ENCODE assay signal across 8 mouse cellular contexts in genomic region chr7:141468522-141469211, GRCm38 (mm10). TPM values are rescaled to one million over a fixed set of nuclear protein-coding genes. Genes with fewer than 3 reads are reported as not detected.
DNase-seq lines count a peak whose midpoint lies in the region; ATAC-seq and TF ChIP-seq lines count a peak whose summit lies in the region.

No protein-coding gene starts in this region.

- H3K36me3 ChIP-seq in hindbrain, postnatal 0 days (ENCODE audit: insufficient read depth, low read length) = peaks cover 12% of the 10 kb centered on the region
- H3K36me3 ChIP-seq in liver, embryonic 11.5 days (ENCODE audit: control insufficient read depth, insufficient read depth, low read length) = peaks cover 23% of the 10 kb centered on the region
- H3K36me3 ChIP-seq in midbrain, postnatal 0 days (ENCODE audit: insufficient read depth, low read length) = peaks cover 22% of the 10 kb centered on the region

- H3K4me3 ChIP-seq in hindbrain, postnatal 0 days (ENCODE audit: low read length) = peak overlapping the region; percentile 55
- peak overlapping the region; percentile 78 for H3K4me3 ChIP-seq in liver, embryonic 11.5 days (ENCODE audit: low read depth, low read length)
- H3K4me3 ChIP-seq in midbrain, postnatal 0 days (ENCODE audit: low read depth, low read length) = peak overlapping the region; percentile 49

- TF ChIP-seq CTCF in hindbrain, postnatal 0 days (IDR thresholded peaks at IDR 0.05; ENCODE audit: low read depth) = peak; percentile 66
- TF ChIP-seq CTCF in midbrain, postnatal 0 days (IDR thresholded peaks at IDR 0.05) = peak; percentile 70

- peaks cover 23% of the 10 kb centered on the region for H3K4me1 ChIP-seq in hindbrain, postnatal 0 days (ENCODE audit: insufficient read depth, low read length)
- peaks cover 43% of the 10 kb centered on the region for H3K4me1 ChIP-seq in liver, embryonic 11.5 days (replicated peaks; ENCODE audit: control insufficient read depth, insufficient read depth, low read length)
- peaks cover 26% of the 10 kb centered on the region for H3K4me1 ChIP-seq in midbrain, postnatal 0 days (ENCODE audit: insufficient read depth, low read length)

- H3K9ac ChIP-seq in hindbrain, postnatal 0 days (replicated peaks; ENCODE audit: low read length) = peak overlapping the region; percentile 69
- peak overlapping the region; percentile 85 for H3K9ac ChIP-seq in liver, embryonic 11.5 days (ENCODE audit: low read depth, low read length)
- H3K9ac ChIP-seq in midbrain, postnatal 0 days (replicated peaks; ENCODE audit: low read length, poor library complexity, severe bottlenecking) = peak overlapping the region; percentile 64

- H3K27me3 ChIP-seq in hindbrain, postnatal 0 days (ENCODE audit: insufficient read depth, low read length) = peaks cover 13% of the 10 kb centered on the region
- H3K27me3 ChIP-seq in liver, embryonic 11.5 days (replicated peaks; ENCODE audit: control insufficient read depth, insufficient read depth, low read length) = peaks cover 21% of the 10 kb centered on the region
- peaks cover 21% of the 10 kb centered on the region for H3K27me3 ChIP-seq in midbrain, postnatal 0 days (ENCODE audit: insufficient read depth, low read length)

- 11% methylated on average over 8 of the region's 8 CpGs for WGBS in hindbrain, postnatal 0 days
- WGBS in liver, embryonic 11.5 days = 4% methylated on average over 8 of the region's 8 CpGs
- 12% methylated on average over 8 of the region's 8 CpGs for WGBS in midbrain, postnatal 0 days

- ATAC-seq in hindbrain, postnatal 0 days = peak; percentile 73
- peak; percentile 80 for ATAC-seq in liver, embryonic 11.5 days (replicated peaks; ENCODE audit: low FRiP score)
- ATAC-seq in midbrain, postnatal 0 days (ENCODE audit: low FRiP score) = peak; percentile 73

- peak overlapping the region; percentile 86 for H3K27ac ChIP-seq in hindbrain, postnatal 0 days
- peak overlapping the region; percentile 72 for H3K27ac ChIP-seq in liver, embryonic 11.5 days (ENCODE audit: low read depth, low read length)
- peak overlapping the region; percentile 80 for H3K27ac ChIP-seq in midbrain, postnatal 0 days (ENCODE audit: low read depth, low read length)

- peak overlapping the region; percentile 74 for H3K4me2 ChIP-seq in hindbrain, postnatal 0 days (ENCODE audit: low read depth, low read length)
- peak overlapping the region; percentile 88 for H3K4me2 ChIP-seq in liver, embryonic 11.5 days
- peak overlapping the region; percentile 77 for H3K4me2 ChIP-seq in midbrain, postnatal 0 days (ENCODE audit: low read depth, low read length, poor library complexity, severe bottlenecking)

- DNase-seq in 3T3-L1 (ENCODE audit: low read depth, low spot score) = peak; percentile 95
- DNase-seq in ES-CJ7 (ENCODE audit: low read depth, low spot score) = peak; percentile 92
- peak; percentile 59 for DNase-seq in cerebellum, adult 8-10 months
- DNase-seq in forelimb bud, embryonic 11.5 days (ENCODE audit: low read depth, low spot score) = peak; percentile 65
- peak; percentile 81 for DNase-seq in hindbrain, postnatal 0 days (ENCODE audit: low spot score)
- DNase-seq in liver, embryonic 11.5 days (ENCODE audit: low spot score) = peak; percentile 71
- DNase-seq in midbrain, postnatal 0 days (ENCODE audit: low spot score) = peak; percentile 87
- DNase-seq in thymus, postnatal 36 days = peak; percentile 45 to 65

- no peaks in the 10 kb centered on the region for H3K9me3 ChIP-seq in hindbrain, postnatal 0 days (ENCODE audit: low read length)
- H3K9me3 ChIP-seq in liver, embryonic 11.5 days (ENCODE audit: control insufficient read depth, low read length) = no peaks in the 10 kb centered on the region
- H3K9me3 ChIP-seq in midbrain, postnatal 0 days (ENCODE audit: low read length) = no peaks in the 10 kb centered on the region

RNA-seq across cellular contexts. Expression of gene Cd151, which starts 1.5 kb away (rescaled TPM):
- 62.6 and 79.4 TPM in 2 replicates for total RNA-seq in hindbrain, postnatal 0 days (2014; rRNA removed)
- polyA plus RNA-seq in hindbrain, postnatal 0 days (2015; fragmentation: Nextera tagmentation; extraction: Ambion mirVana) = 16.1 and 18.5 TPM in 2 replicates
- 20.6 and 22.3 TPM in 2 replicates for polyA plus RNA-seq in liver, embryonic 11.5 days (2014; fragmentation: Nextera tagmentation; extraction: Ambion mirVana)
- 46.4 and 52.9 TPM in 2 replicates for total RNA-seq in midbrain, postnatal 0 days (2014; rRNA removed)
- 13.6 and 15.0 TPM in 2 replicates for polyA plus RNA-seq in midbrain, postnatal 0 days (2015; fragmentation: Nextera tagmentation; extraction: Ambion mirVana)

RNA-seq across cellular contexts. Expression of gene Polr2l, which starts 6.3 kb away (rescaled TPM):
- total RNA-seq in hindbrain, postnatal 0 days (2014; rRNA removed) = 25.5 and 46.1 TPM in 2 replicates
- 75.9 and 81.6 TPM in 2 replicates for polyA plus RNA-seq in hindbrain, postnatal 0 days (2015; fragmentation: Nextera tagmentation; extraction: Ambion mirVana)
- 95.3 and 104 TPM in 2 replicates for polyA plus RNA-seq in liver, embryonic 11.5 days (2014; fragmentation: Nextera tagmentation; extraction: Ambion mirVana)
- total RNA-seq in midbrain, postnatal 0 days (2014; rRNA removed) = 27.0 and 28.9 TPM in 2 replicates
- polyA plus RNA-seq in midbrain, postnatal 0 days (2015; fragmentation: Nextera tagmentation; extraction: Ambion mirVana) = 77.9 and 78.5 TPM in 2 replicates

RNA-seq across cellular contexts. Expression of gene Tspan4, which starts 6.4 kb away (rescaled TPM):
- 101 and 119 TPM in 2 replicates for total RNA-seq in hindbrain, postnatal 0 days (2014; rRNA removed)
- 78.2 and 83.9 TPM in 2 replicates for polyA plus RNA-seq in hindbrain, postnatal 0 days (2015; fragmentation: Nextera tagmentation; extraction: Ambion mirVana)
- polyA plus RNA-seq in liver, embryonic 11.5 days (2014; fragmentation: Nextera tagmentation; extraction: Ambion mirVana) = 77.9 and 78.2 TPM in 2 replicates
- total RNA-seq in midbrain, postnatal 0 days (2014; rRNA removed) = 91.4 and 94.8 TPM in 2 replicates
- polyA plus RNA-seq in midbrain, postnatal 0 days (2015; fragmentation: Nextera tagmentation; extraction: Ambion mirVana) = 68.1 and 75.7 TPM in 2 replicates

RNA-seq across cellular contexts. Expression of gene Cracr2b, which starts 7.8 kb away (rescaled TPM):
- total RNA-seq in hindbrain, postnatal 0 days (2014; rRNA removed) = 2.1 and 5.0 TPM in 2 replicates
- polyA plus RNA-seq in hindbrain, postnatal 0 days (2015; fragmentation: Nextera tagmentation; extraction: Ambion mirVana) = 6.7 and 9.1 TPM in 2 replicates
- polyA plus RNA-seq in liver, embryonic 11.5 days (2014; fragmentation: Nextera tagmentation; extraction: Ambion mirVana) = 4.3 and 7.2 TPM in 2 replicates
- 4.0 and 5.3 TPM in 2 replicates for total RNA-seq in midbrain, postnatal 0 days (2014; rRNA removed)
- polyA plus RNA-seq in midbrain, postnatal 0 days (2015; fragmentation: Nextera tagmentation; extraction: Ambion mirVana) = 5.3 and 5.9 TPM in 2 replicates

RNA-seq across cellular contexts. Expression of gene Pnpla2, which starts 13.7 kb away (rescaled TPM):
- total RNA-seq in hindbrain, postnatal 0 days (2014; rRNA removed) = 8.5 and 10.0 TPM in 2 replicates
- 20.0 and 22.4 TPM in 2 replicates for polyA plus RNA-seq in hindbrain, postnatal 0 days (2015; fragmentation: Nextera tagmentation; extraction: Ambion mirVana)
- polyA plus RNA-seq in liver, embryonic 11.5 days (2014; fragmentation: Nextera tagmentation; extraction: Ambion mirVana) = 23.4 and 23.7 TPM in 2 replicates
- 6.5 and 7.0 TPM in 2 replicates for total RNA-seq in midbrain, postnatal 0 days (2014; rRNA removed)
- 22.2 and 24.5 TPM in 2 replicates for polyA plus RNA-seq in midbrain, postnatal 0 days (2015; fragmentation: Nextera tagmentation; extraction: Ambion mirVana)

Comparison
In these comparisons a context has a peak if more than half of its experiments do, and no peak if none do; other contexts are left out.
1. Peak in every context shown above with its lines: DNase-seq, ATAC-seq, H3K4me3 ChIP-seq and H3K27ac ChIP-seq.